Mouse (Mus musculus) urinary bladder, postnatal 14 days (tissue): ENCODE results near the gene Vkorc1l1.
A peak's percentile ranks its signal among the peaks of the same experiment; 100 is the strongest.
"Not testable (repeated sequence)": the region's sequence is repeated elsewhere in the genome, so short reads cannot be mapped to it uniquely, and the experiment has no call there.

ENCODE experiments used
- DNase-seq: peaks from one replicate; pipeline ENCODE4 v3.0.0; 2021; ENCODE audit warnings: low spot score

Vkorc1l1 gene

GRCm38 (mm10) chr5:129941495-129942045 lies at the start of gene Vkorc1l1:
TSS of gene Vkorc1l1 (plus strand) at chr5:129941970.
- peak; percentile 99 for DNase-seq

- DNase-seq: peak; percentile 87
These were observed 46.3 kb upstream of the Vkorc1l1 start, which contains the start of gene Zbed5 for GRCm38 (mm10) chr5:129895198-129896088. TSS of gene Zbed5 (plus strand) at chr5:129895723.

DNA sequence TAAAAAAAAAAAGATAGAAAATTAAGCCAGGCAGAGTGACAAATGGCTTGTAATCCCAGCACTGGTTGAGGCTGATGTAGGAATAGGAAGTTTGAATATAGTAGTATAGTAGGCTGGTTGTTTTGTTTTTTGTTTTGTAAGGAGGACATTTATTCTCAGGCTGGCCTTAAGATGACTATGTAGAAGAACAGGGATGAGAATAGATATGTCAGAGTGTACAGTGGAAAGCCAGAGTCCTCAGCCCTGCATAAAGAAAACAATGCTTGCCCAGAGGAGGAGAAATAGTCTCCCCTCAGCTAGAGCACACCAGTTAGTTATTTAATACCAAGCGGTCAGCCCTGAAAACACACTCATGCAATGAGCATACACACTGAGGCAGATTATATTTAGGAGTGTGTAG lies 43.3 kb upstream of the Vkorc1l1 start, which contains the start of gene Phkg1:
Phkg1 (minus strand) TSS at position 101 of the 400 bp plus-strand sequence.
- DNase-seq: no peak

GRCm38 (mm10) chr5:129907775-129908174 lies 34.0 kb upstream of the Vkorc1l1 start:
- DNase-seq: no peak

DNA sequence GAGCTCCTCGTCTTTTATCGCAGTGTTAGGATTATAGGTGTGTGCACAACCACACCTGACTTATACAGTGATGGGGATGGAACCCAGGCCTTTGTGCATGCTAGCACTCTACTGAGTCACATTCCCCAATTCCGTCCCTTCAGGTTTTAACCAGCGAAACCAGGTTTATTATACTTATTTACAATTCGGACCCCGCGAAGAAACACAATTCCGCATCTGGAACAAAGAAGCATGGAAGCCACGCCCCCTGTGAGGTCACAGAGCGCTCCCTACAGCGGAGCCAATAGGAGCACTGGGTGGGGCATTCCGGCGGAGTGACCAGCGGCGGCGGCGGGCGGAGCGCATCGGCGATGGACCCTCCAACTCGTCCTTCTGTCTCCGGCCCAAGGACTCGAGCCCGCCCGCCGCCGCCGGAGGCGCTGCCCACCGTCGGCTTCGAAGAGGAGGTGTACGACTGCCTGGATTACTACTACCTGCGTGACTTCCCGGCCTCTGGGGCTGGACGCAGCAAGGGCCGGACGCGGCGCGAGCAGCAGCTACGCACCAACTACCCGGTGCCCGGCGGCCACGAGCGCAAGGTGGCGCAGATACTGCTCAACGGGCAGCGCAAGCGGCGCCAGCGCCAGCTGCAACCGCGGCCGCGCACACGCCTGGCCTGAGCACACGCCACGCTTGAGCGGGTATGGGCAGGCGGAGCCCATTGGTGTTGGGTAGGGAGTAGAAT lies 33.4 kb upstream of the Vkorc1l1 start, which contains the start of gene Nupr1l:
Nupr1l (plus strand) TSS at position 299 of the 724 bp plus-strand sequence.
- peak; percentile 94 for DNase-seq

- no peak for DNase-seq
These were observed 32.6 kb upstream of the Vkorc1l1 start for GRCm38 (mm10) chr5:129909147-129909546.

GRCm38 (mm10) chr5:129909591-129909990 lies 32.2 kb upstream of the Vkorc1l1 start:
- DNase-seq: no peak

DNA sequence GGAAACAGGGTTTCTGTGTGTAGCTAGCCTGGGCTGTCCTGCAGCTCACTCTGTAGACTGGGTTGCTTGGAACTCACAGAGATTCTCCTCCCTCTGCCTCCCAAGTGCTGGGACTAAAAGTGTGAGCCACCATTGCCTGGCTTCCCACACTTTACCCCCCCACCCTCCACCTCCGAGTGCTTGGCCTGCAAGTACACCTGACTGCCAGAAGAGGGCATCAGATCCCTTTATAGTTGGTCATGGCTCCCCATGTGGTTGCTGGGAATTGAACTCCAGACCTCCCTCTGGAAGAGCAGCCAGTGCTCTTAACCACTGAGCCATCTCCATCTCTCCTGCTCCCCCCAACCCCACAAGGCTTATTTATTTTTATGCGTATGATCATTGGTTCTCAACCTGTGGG lies 27.7 kb upstream of the Vkorc1l1 start:
- no peak for DNase-seq

GRCm38 (mm10) chr5:129915491-129915890 lies 26.3 kb upstream of the Vkorc1l1 start:
- not testable (repeated sequence) for DNase-seq

GRCm38 (mm10) chr5:129918065-129918651 lies 23.6 kb upstream of the Vkorc1l1 start:
- DNase-seq: no peak

- DNase-seq: no peak
These were observed 23.0 kb upstream of the Vkorc1l1 start for GRCm38 (mm10) chr5:129918752-129919151.

DNA sequence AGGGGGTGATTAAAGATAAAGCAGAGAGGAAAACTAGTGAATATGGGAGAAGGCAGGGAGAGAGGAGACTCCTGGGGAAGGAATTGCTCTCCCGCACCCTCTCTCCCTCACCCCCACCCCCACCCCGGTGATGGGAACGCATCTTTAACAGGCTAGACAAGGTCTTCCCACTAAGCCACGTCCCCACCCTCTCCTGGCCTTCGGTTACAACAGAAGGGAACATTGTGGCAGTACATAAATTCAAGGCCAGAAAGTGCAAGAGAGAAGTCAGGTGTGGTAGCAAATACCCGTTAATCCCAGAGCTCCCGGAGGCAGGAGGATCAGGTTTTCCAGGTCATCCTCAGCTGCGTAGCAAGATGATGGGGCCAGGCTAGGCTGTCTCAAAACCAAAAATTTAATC lies 22.4 kb upstream of the Vkorc1l1 start:
- DNase-seq: no peak

DNA sequence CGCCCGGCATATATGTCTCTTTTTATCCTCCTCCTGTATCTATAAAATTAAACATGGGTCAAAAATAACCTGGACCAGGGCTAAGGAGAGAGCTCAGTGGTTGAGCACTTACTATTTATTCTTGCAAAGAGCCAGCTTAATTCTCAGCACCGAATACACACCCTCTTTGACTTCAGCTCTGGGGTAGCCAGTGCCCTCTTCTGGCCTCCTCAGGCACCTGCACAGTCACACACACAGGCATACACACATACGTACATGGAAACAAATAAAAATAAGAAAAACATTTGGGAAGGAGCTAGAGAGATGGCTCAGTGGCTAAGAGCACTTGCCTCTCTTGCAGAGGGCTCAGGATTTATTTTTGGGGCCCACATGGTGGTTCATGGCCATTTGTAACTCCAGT lies 19.8 kb upstream of the Vkorc1l1 start:
- DNase-seq: no peak

DNA sequence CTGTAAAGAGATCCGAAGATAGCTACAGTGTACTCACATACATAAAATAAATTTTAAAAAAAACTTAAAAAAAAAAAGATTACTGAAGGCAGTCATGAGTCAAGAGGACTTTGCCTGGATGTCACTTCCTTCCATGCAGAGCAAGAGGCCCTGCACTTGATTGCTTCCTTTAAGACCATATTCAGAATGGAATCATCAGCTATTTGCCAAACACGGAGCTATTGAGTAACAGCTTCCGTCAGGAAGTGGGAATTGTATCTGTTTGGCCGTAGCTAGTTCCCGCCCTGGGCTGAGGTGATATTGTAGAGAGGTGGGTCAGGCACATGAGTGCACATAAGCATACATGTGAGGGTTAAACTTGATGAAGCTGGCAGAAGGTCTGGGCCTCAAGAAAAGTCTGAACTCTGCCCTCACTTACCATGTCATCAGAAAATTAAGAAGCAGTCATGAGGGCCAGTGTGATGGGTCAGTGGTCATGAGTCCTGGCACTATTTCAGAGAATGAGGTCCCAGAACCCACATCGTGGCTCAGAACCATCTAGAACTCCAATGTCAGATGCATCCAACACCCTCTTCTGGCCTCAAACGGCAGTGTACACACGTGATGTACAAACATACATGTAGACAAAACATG lies 16.8 kb upstream of the Vkorc1l1 start:
- no peak for DNase-seq

- no peak for DNase-seq
These were observed 15.8 kb upstream of the Vkorc1l1 start for GRCm38 (mm10) chr5:129925933-129926332.

DNA sequence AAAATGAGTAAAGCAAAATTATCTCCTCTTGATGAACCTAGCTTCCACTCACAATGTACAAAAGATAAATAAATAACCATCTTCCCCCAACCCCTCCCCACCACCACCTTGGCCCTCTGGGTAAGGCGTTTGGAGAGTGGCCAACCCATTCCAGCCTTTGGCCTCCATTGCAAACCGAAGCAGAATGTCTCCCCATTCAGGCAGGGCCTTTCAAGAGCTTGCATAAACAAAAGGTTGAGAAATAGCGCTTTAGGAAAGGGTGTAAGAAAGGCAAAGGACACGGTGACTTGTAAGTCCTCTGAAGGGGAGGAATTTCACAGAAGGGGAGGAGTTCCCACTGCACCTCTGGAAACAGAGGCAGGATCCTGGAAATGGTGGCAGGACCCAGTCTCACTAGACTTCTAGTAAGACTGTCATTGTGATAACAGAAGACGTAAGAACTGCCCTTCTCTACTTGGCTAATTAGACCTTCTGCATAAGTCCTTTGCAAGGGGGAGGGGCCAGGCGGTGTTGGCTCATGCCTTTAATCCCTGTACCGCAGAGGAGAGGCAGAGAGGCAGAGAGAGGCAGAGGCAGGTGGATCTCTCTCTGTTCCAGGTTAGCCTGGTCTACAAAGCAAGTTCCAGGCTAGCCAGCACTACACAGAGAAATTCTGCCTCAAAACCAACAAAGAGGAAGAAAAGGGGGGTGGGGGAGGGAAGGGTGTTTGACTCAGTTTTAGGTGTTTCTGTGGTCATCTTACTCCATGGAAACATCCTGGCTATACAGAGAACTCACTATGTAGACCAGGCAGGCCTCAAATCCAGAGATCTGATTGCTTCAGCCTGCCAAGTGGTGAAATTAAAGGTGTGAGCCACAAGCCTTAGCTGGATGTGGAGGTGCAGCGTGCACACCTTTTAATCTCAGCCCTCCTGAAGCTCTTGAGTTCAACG lies 11.6 kb upstream of the Vkorc1l1 start:
- DNase-seq: peak; percentile 20

DNA sequence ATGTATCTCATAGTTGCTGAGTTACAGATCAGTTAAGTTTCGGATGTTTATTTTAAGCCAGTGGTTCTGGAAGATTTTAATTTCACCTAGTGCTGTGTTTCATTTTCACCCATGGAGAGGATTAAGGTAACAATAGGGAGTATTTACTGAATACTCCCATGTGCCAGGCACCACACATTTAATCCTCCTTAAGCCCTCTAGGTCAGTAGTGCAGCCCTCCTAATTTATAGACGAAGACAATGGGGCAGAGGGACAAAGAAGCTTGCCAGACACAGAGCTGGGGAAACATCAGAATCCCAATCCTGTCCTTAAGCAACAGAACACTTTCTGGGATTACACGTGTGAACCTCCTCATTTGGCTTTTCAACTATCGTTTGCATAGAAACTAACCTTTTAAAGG lies 4.8 kb upstream of the Vkorc1l1 start:
- DNase-seq: no peak

DNA sequence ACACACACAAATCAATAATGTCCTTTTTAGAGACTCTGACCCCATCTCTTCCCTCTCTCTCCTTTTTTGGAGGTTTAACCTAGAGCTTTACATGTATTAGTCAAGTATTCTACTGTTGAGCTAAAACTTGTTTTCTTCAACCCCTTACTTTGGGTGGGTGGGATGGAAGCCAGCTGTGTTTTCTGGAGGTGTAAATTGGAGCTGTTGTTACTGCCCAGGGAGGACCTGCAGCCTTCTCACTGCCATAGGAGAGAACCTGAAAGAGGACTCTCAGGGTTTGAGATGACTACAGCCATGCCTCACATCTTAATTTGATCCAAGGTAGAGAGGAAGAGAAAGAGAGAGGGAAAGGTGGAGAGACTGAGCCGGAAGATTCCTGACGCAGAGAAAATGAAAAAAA lies 1.5 kb upstream of the Vkorc1l1 start:
- no peak for DNase-seq

DNA sequence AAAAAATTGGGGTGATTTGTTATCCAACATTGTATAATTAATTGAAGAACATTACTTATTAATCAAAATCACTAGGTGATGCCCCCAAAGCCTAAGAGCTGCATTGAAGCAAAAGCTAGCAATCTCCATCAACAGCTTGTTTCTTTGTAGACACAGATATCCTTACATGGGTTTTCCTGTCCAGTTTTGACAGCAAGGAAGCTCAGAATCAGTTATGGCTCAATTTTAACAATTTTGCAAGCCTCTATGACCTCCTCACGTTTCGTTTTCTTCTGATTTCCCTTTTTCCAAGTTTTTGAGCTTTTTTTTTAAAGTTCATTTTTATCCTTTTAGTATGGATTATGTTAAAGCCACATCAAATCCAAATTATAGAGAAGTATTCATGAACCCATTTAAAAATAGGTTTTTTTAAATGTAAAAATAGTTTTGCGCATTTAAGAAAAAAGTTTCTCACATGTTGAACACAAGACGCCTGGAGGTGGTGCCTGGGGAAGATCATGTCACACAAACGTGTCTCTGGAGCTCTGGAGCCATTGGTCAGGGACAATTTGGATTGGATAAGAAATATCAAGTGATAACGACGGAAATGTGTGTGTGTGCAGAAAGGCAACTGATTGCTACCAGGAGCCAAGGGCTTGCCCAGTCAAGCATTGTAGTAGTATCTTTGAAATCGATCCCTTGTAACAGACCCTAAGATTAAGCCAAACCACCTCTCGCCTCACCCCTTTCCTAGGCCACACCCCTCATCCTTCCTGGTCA lies 855 bp upstream of the Vkorc1l1 start:
- DNase-seq: no peak
